Mouse (Mus musculus): Measurements from ENCODE around the gene Arap1.

GRCm38 (mm10) chr7:101306841-101307240 lies 41.0 kb upstream of the Arap1 start:
- no peak for TF ChIP-seq POLR2A (IDR thresholded peaks at IDR 0.05; ENCODE audit: insufficient read depth, low read length)
- no peak for TF ChIP-seq CTCF (IDR thresholded peaks at IDR 0.05; ENCODE audit: low read depth, low read length)
